Mouse (Mus musculus): ENCODE measurements around the gene Defb22.

The Defb22 gene

GRCm38 (mm10) chr2:152490038-152490437 is at the start of gene Defb22:
Defb22 (minus strand) TSS chr2:152490138.
- no peak for DNase-seq (ENCODE audit: low read depth in 1 of 2, low spot score in 2 of 2)

- DNase-seq (ENCODE audit: low read depth in 1 of 2, low spot score in 2 of 2): no peak
Observed at GRCm38 (mm10) chr2:152517981-152518380, 28.0 kb upstream of the Defb22 start, which contains the start of gene Defb28. Defb28 (plus strand) TSS chr2:152518255.

GRCm38 (mm10) chr2:152516084-152516483 is 26.1 kb upstream of the Defb22 start:
- DNase-seq (ENCODE audit: low read depth in 1 of 2, low spot score in 2 of 2): no peak

- DNase-seq (ENCODE audit: low read depth in 1 of 2, low spot score in 2 of 2): no peak
Observed at GRCm38 (mm10) chr2:152511592-152511991, 21.7 kb upstream of the Defb22 start, which contains the start of gene Defb26. Defb26 (minus strand) TSS chr2:152511692.

GRCm38 (mm10) chr2:152503950-152504349 is 14.0 kb upstream of the Defb22 start:
- no peak for DNase-seq (ENCODE audit: low read depth in 1 of 2, low spot score in 2 of 2)

GRCm38 (mm10) chr2:152500863-152501229 is 10.9 kb upstream of the Defb22 start:
- no peak for DNase-seq (ENCODE audit: low read depth in 1 of 2, low spot score in 2 of 2)

- no peak for DNase-seq (ENCODE audit: low read depth in 1 of 2, low spot score in 2 of 2)
Observed at GRCm38 (mm10) chr2:152500204-152500862, 10.4 kb upstream of the Defb22 start.

- DNase-seq (ENCODE audit: low read depth in 1 of 2, low spot score in 2 of 2): no peak
Observed at GRCm38 (mm10) chr2:152498020-152498419, 8.1 kb upstream of the Defb22 start.

GRCm38 (mm10) chr2:152493151-152493550 is 3.2 kb upstream of the Defb22 start:
- DNase-seq (ENCODE audit: low read depth in 1 of 2, low spot score in 2 of 2): no peak

- DNase-seq (ENCODE audit: low read depth in 1 of 2, low spot score in 2 of 2): no peak
Observed at GRCm38 (mm10) chr2:152487024-152487423, 2.9 kb downstream of the Defb22 start.

GRCm38 (mm10) chr2:152481726-152482125 is 8.2 kb downstream of the Defb22 start:
- DNase-seq (ENCODE audit: low read depth in 1 of 2, low spot score in 2 of 2): no peak

- DNase-seq (ENCODE audit: low read depth in 1 of 2, low spot score in 2 of 2): no peak
Observed at GRCm38 (mm10) chr2:152480881-152481280, 9.1 kb downstream of the Defb22 start.

- no peak for DNase-seq (ENCODE audit: low read depth in 1 of 2, low spot score in 2 of 2)
Observed at GRCm38 (mm10) chr2:152476763-152477162, 13.2 kb downstream of the Defb22 start, which contains the start of gene Defb20. Defb20 (plus strand) TSS chr2:152477063.

GRCm38 (mm10) chr2:152472434-152472833 is 17.5 kb downstream of the Defb22 start:
- DNase-seq (ENCODE audit: low read depth in 1 of 2, low spot score in 2 of 2): no peak

- DNase-seq (ENCODE audit: low read depth in 1 of 2, low spot score in 2 of 2): no peak
Observed at GRCm38 (mm10) chr2:152470973-152471372, 19.0 kb downstream of the Defb22 start.

- DNase-seq (ENCODE audit: low read depth in 1 of 2, low spot score in 2 of 2): no peak
Observed at GRCm38 (mm10) chr2:152464570-152465150, 25.3 kb downstream of the Defb22 start, which contains the start of gene Defb23. Defb23 (minus strand) TSS chr2:152464620.

GRCm38 (mm10) chr2:152459241-152459640 is 30.7 kb downstream of the Defb22 start:
- no peak for DNase-seq (ENCODE audit: low read depth in 1 of 2, low spot score in 2 of 2)

- no peak for DNase-seq (ENCODE audit: low read depth in 1 of 2, low spot score in 2 of 2)
Observed at GRCm38 (mm10) chr2:152452101-152452781, 37.7 kb downstream of the Defb22 start.

- no peak for DNase-seq (ENCODE audit: low read depth in 1 of 2, low spot score in 2 of 2)
Observed at GRCm38 (mm10) chr2:152450241-152450640, 39.7 kb downstream of the Defb22 start.

- no peak for DNase-seq (ENCODE audit: low read depth in 1 of 2, low spot score in 2 of 2)
Observed at GRCm38 (mm10) chr2:152447461-152447860, 42.5 kb downstream of the Defb22 start.

GRCm38 (mm10) chr2:152446642-152447041 is 43.3 kb downstream of the Defb22 start:
- DNase-seq (ENCODE audit: low read depth in 1 of 2, low spot score in 2 of 2): no peak

- no peak for DNase-seq (ENCODE audit: low read depth in 1 of 2, low spot score in 2 of 2)
Observed at GRCm38 (mm10) chr2:152443281-152443680, 46.7 kb downstream of the Defb22 start.

Measured in monocyte, adult 2 months (primary cell).